Mouse (Mus musculus) kidney, postnatal 0 days (tissue): ENCODE results near the gene Lrp5. TPM values are rescaled to one million over a fixed set of nuclear protein-coding genes. Genes with fewer than 3 reads are reported as not detected.

Experiments used
- ATAC-seq: fragments of 200-750 bp; cut with Nextera tagmentation; replicated peaks from 2 replicates; pipeline ENCODE4 v1.8.0; 2017; ENCODE audit warnings: low read depth, moderate number of reproducible peaks, moderate TSS enrichment, moderate library complexity; ENCODE audit not compliant: low FRiP score
- DNase-seq: peaks from one replicate; pipeline ENCODE4 v3.0.0-alpha.2; 2016; ENCODE audit warnings: low spot score
- H3K27ac ChIP-seq: fragments of 300-500 bp; sonication (generic); 2 replicates; pipeline ENCODE4 v1.5.1; 2014; ENCODE audit warnings: mild to moderate bottlenecking
- H3K27me3 ChIP-seq: fragments of 300-500 bp; sonication (generic); 2 replicates; pipeline ENCODE4 v1.6.1; 2014; ENCODE audit warnings: low read length, mixed read lengths; ENCODE audit not compliant: insufficient read depth
- H3K36me3 ChIP-seq: fragments of 300-500 bp; sonication (generic); 2 replicates; pipeline ENCODE4 v1.6.1; 2014; ENCODE audit warnings: low read length, mixed read lengths; ENCODE audit not compliant: insufficient read depth
- H3K4me1 ChIP-seq: fragments of 300-500 bp; sonication (generic); replicated peaks from 2 replicates; pipeline ENCODE4 v1.6.1; 2014; ENCODE audit warnings: antibody characterized with exemption, low read length, mixed read lengths; ENCODE audit not compliant: insufficient read depth
- H3K4me2 ChIP-seq: fragments of 300-500 bp; sonication (generic); 2 replicates; pipeline ENCODE4 v1.6.1; 2014; ENCODE audit warnings: mild to moderate bottlenecking, low read length, moderate library complexity, mixed read lengths
- H3K4me3 ChIP-seq: fragments of 300-500 bp; sonication (generic); replicated peaks from 2 replicates; pipeline ENCODE4 v1.5.1; 2014; ENCODE audit warnings: low read depth, low read length
- H3K9ac ChIP-seq: fragments of 300-500 bp; sonication (generic); 2 replicates; pipeline ENCODE4 v1.6.1; 2014; ENCODE audit warnings: low read depth, low read length
- H3K9me3 ChIP-seq: fragments of 300-500 bp; sonication (generic); replicated peaks from 2 replicates; pipeline ENCODE4 v1.6.1; 2016; ENCODE audit warnings: low read length, inconsistent platforms, mixed read lengths
- CTCF ChIP-seq: IDR thresholded peaks from 2 replicates; pipeline ENCODE4 v1.5.1; 2016; ENCODE audit warnings: antibody characterized with exemption, low read depth, mild to moderate bottlenecking, moderate library complexity
- WGBS: fragments of 180-500 bp; shearing (Covaris S2); extraction: QIAGEN DNeasy Blood & Tissue Kit; methylation state at CpG from one replicate; pipeline ENCODE4 v1.1.7; 2014; 5-methylcytosine and 5-hydroxymethylcytosine counted together
- polyA plus RNA-seq: library from polyadenylated mRNA; unstranded; fragments of >200 nt; fragmentation: Nextera tagmentation; extraction: Ambion mirVana; gene quantifications from 2 replicates; pipeline ENCODE4 v1.2.1, GENCODE M21; 2015

Gene Lrp5
- polyA plus RNA-seq, 1 experiment from 2014 or later: 3.5 TPM

DNA sequence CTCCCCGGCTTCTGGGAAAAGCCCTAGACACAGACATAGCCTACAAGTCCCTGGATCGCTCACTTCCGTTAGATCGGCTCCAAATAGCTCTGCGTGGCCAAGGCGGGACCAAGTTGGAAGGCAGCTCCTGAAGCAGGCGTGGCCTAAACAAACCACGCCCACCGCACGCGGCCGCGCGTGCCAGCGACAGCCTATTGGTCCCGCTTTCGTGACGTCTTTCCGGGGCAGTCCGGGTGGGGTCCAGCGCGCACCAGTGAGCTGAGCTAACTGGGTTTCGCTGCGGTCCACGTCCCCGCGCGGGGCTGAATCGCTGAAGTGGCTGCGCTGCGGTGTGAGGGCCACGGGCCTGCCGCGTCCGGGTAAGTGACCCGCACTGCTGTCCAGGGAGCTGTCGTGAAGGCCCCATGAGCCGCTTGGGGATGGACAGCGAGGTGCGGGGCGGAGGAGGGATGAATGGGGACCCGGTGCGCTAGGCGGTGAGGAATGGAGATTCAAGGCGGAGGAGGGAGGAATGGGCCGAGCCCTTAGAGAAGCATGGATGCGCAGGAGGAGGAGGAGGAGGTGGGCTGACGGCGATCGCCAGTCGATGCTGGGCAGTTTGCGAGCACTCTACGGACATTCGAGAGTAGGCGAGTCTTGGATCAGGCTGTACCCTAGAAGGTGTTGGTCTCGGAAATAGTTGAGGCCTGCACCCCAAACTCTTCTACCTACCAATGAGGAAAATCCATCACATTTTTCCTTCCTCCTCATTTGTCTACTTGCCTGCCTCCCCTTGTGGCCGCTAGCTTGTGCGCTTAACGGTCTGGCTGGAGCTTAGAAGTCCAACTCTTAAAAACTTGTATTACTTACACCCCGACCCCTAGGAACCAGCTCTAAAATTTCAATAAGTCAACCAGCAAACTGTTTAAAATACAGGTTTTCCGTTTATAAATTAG is 22.0 kb upstream of the Lrp5 start, which contains the start of gene 1810055G02Rik:
TSS of gene 1810055G02Rik (plus strand) at position 216 of the 935 bp plus-strand sequence.
- peak within 1 kb of the TSS; percentile 81 for H3K27ac ChIP-seq
- peak within 1 kb of the TSS; percentile 82 for H3K4me2 ChIP-seq
- H3K4me3 ChIP-seq: peak within 1 kb of the TSS; percentile 70
- H3K27me3 ChIP-seq: no peaks in the 10 kb centered on the region
- H3K36me3 ChIP-seq: no peaks in the 10 kb centered on the region
- H3K9me3 ChIP-seq: no peaks in the 10 kb centered on the region
- peak within 1 kb of the TSS; percentile 69 for H3K9ac ChIP-seq
- no peaks in the 10 kb centered on the region; the same call in 1 of the 2 replicates for H3K4me1 ChIP-seq
- ATAC-seq: peak; percentile 97
- WGBS: under 1% methylated on average over 61 of the region's 61 CpGs
- DNase-seq: peak; percentile 97
- TF ChIP-seq CTCF: no peak; the same call in 1 of the 2 replicates

DNA sequence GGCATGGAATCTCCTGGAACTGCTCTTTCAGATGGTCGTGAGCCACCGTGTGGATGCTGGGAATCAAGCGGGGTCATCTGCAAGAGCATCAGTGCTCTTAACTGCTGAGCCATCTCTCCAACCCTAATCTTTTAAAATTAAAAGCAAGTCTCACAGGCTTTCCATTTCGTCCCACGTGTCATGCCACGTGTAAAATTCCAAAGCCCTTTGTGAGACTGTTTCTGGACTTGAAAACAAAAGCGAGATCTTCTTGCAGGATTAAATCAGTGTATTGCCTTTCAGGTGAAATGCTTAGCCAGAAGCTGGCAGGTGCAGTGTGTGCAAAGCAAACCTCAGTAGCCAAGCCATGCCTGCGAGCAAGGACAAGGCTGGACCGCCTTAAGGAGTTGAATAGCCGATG is 21.2 kb upstream of the Lrp5 start:
- Histone ChIP-seq H3K4me2 (peak overlapping the region; percentile 82), H3K9ac (peak overlapping the region; percentile 69), H3K9me3 (no peaks in the 10 kb centered on the region), H3K4me1 (no peaks in the 10 kb centered on the region; the same call in 1 of the 2 replicates), H3K36me3 (no peaks in the 10 kb centered on the region), H3K27ac (peak overlapping the region; percentile 81), H3K27me3 (no peaks in the 10 kb centered on the region), H3K4me3 (peak overlapping the region; percentile 70)
- DNase-seq: peak; percentile 19
- no peak for ATAC-seq
- WGBS: 33% methylated on average over 10 of the region's 10 CpGs
- TF ChIP-seq CTCF: no peak; the same call in 1 of the 2 replicates

DNA sequence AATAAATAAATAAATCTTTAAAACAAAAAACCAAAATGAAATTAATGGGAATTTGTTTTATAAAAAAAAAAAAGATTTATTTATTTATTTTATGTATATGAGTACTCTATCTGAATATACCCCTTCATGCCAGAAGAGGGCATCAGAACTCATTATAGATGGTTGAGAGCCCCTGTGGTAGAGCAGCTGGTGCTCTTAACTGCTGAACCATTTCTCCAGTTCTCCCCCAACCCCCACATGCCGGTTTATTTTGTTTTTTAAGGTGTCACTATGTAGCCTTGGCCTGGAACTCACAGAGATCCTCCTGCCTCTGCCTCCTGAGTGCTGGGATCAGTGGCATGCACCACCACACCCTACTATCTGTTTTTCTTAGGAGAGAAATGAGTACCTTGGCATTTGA is 19.9 kb upstream of the Lrp5 start:
- WGBS: 50% methylated on average over 1 of the region's 1 CpGs
- ATAC-seq: no peak
- H3K36me3 ChIP-seq: no peaks in the 10 kb centered on the region

DNA sequence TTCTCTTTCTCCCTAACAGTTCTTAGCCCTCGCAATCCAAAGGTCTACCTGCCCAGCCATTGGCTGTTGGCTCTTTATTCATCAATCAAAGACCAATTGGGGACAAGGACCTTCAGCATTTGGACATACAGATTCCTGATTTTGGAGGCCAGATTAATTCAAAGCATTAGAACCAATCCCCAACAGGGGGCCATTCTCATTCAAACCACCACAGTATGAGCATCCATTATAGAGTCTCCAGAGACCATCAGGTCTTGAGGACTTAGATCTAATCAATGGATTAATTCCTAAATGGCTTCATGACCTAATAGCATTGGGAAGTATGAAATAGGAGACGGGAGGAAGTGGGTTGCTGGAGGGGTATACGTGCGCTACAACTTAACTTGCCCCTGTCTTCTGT is 16.1 kb upstream of the Lrp5 start:
- no peaks in the 10 kb centered on the region for H3K36me3 ChIP-seq
- H3K4me3 ChIP-seq: no peak overlapping the region
- no peak overlapping the region for H3K4me2 ChIP-seq
- H3K9me3 ChIP-seq: no peaks in the 10 kb centered on the region
- H3K27me3 ChIP-seq: no peaks in the 10 kb centered on the region
- no peaks in the 10 kb centered on the region for H3K4me1 ChIP-seq
- DNase-seq (no peak), ATAC-seq (no peak)
- WGBS: 89% methylated on average over 4 of the region's 4 CpGs
- TF ChIP-seq CTCF: no peak
- no peak overlapping the region for H3K27ac ChIP-seq
- H3K9ac ChIP-seq: no peak overlapping the region

More for the DNA sequence above, 19.9 kb upstream of the Lrp5 start:
- no peaks in the 10 kb centered on the region; the same call in 1 of the 2 replicates for H3K4me1 ChIP-seq
- no peaks in the 10 kb centered on the region for H3K9me3 ChIP-seq
- H3K4me3 ChIP-seq: no peak overlapping the region
- H3K4me2 ChIP-seq: no peak overlapping the region
- TF ChIP-seq CTCF: peak; percentile 39; the same call in 1 of the 2 replicates
- DNase-seq: peak; percentile 53
- no peak overlapping the region for H3K27ac ChIP-seq
- H3K9ac ChIP-seq: no peak overlapping the region
- no peaks in the 10 kb centered on the region for H3K27me3 ChIP-seq

DNA sequence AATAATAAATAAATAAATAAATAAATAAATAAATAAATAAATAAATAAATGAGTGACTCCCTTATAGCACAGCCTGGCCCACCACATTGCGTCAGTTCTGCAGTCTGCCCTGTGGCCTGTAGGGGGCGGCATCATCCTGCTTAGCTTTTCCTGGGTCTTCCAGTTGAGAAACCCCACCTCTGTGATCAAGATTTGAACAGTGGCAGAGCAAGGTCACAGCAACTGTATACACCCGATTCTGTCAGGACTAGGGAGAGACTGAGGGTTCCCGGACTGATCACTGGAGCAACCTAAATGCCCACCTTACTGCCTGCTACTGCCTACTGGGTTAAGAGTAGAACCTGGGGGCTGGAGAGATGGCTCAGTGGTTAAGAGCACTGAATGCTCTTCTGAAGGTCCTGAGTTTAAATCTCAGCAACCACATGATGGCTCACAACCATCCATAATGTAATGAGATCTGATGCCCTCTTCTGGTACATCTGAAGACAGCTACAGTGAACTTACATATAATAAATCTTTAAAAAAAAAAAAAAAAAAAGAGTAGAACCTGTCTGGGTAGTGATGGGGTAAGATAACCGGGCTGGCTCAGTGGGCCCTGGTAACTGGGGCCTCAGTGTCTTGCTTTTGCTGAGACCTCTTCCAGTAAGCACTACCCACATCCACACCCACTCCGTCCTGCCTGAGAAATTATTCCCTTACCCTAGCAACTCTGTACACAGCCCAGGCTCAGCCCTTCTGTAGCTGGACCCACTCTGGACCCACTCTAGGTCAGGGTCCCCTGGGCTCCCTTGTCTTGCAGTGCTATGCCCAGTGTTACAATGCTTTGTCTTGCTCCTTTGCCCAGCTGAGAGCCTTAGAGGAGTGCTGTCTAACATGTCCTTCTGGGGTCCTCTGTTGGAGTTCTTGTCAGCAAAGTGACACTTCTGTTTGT is 13.4 kb upstream of the Lrp5 start:
- Histone ChIP-seq H3K9me3 (no peaks in the 10 kb centered on the region), H3K4me1 (no peaks in the 10 kb centered on the region), H3K27ac (no peak overlapping the region), H3K4me3 (no peak overlapping the region), H3K27me3 (no peaks in the 10 kb centered on the region), H3K9ac (no peak overlapping the region), H3K36me3 (no peaks in the 10 kb centered on the region), H3K4me2 (no peak overlapping the region)
- DNase-seq (peak; percentile 81), ATAC-seq (peak; percentile 65; the same call in 1 of the 2 replicates)
- WGBS: 33% methylated on average over 6 of the region's 6 CpGs
- peak; percentile 82 for TF ChIP-seq CTCF

DNA sequence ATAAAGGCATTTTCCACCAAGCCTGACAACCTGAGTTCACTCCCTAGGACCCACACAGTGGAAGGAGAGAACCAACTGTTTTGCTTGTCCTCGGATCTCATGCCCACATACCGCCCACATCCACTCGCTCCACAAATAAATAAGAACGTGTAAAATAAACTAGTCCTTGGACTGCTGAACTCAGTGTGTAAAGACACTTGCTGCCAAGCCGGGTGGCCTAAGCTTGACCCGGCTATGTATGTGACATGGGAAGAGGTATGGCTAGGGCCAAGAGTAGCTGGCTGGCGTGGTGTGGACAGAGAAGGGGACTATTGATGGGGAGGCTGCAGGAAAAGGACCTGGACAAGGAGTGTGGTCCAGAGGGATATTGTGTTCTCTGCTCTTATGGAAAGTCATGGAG is 11.7 kb upstream of the Lrp5 start:
- H3K9me3 ChIP-seq: no peaks in the 10 kb centered on the region
- ATAC-seq (no peak), DNase-seq (no peak)
- WGBS: 74% methylated on average over 7 of the region's 7 CpGs
- no peaks in the 10 kb centered on the region for H3K27me3 ChIP-seq
- H3K4me2 ChIP-seq: no peak overlapping the region
- H3K9ac ChIP-seq: no peak overlapping the region
- H3K4me1 ChIP-seq: no peaks in the 10 kb centered on the region
- H3K4me3 ChIP-seq: no peak overlapping the region
- H3K36me3 ChIP-seq: no peaks in the 10 kb centered on the region
- TF ChIP-seq CTCF: no peak
- H3K27ac ChIP-seq: no peak overlapping the region
